Mouse (Mus musculus): Measurements from ENCODE around the gene Dtnb.

- TF ChIP-seq GATA1 (IDR thresholded peaks at IDR 0.05; ENCODE audit: borderline replicate concordance, low read length) (no peak), FLI1 (IDR thresholded peaks at IDR 0.05; ENCODE audit: low read length) (no peak)
Measured at GRCm38 (mm10) chr12:3787041-3787440, 214.9 kb downstream of the Dtnb start.

Data from megakaryocyte, embryonic 14.5 days (primary cell).